Mouse (Mus musculus) spleen, adult 18-20 months (tissue): ENCODE results near the gene Gm21704.
"Not testable (repeated sequence)": the region's sequence is repeated elsewhere in the genome, so short reads cannot be mapped to it uniquely, and the experiment has no call there.

Source experiments
- DNase-seq, 2 experiments: peaks; one replicate each; pipeline ENCODE4 v3.0.0; 2022; ENCODE audit warnings: mixed read lengths in 2 of 2

Gm21704 gene

GRCm38 (mm10) chrY:3410067-3410466, at the start of gene Gm21704, which contains the start of gene Gm21708:
Gm21704 (minus strand) TSS chrY:3410167.
Gm21708 (minus strand) TSS chrY:3410167.
- not testable (repeated sequence) for DNase-seq

GRCm38 (mm10) chrY:3345229-3345628, 64.7 kb downstream of the Gm21704 start, which contains the start of gene Gm21693:
Gm21693 (minus strand) TSS chrY:3345329.
- DNase-seq, result not testable (repeated sequence)

GRCm38 (mm10) chrY:3340661-3341060, 69.3 kb downstream of the Gm21704 start:
- not testable (repeated sequence) for DNase-seq
